Mouse (Mus musculus): Measurements from ENCODE around the gene Vwa8. TPM values are rescaled to one million over a fixed set of nuclear protein-coding genes. Genes with fewer than 3 reads are reported as not detected.
A peak's percentile ranks its signal among the peaks of the same experiment; 100 is the strongest.

Gene Vwa8
- total RNA-seq, 2 experiments from 2014 or later, result 29.4 to 31.0 TPM

DNA sequence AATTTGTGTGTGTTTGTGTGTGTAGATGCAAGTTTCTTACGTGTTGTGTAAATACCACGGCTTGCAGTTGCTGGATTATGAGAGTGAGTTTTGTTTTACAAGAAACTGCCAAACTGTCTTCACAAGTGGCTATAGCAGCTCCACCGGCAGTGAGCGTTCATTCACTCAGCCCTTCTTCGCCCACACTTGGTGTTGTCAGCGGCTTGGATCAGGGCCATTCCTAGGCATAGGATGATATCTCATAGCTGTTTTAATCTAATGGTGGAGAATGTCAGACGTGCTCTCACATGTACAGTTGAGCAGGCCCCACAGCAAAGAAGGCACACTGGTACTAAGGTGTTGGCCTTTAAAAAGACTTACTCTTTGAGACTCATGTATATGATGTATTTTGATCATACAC lies 328.9 kb downstream of the Vwa8 start:
- Histone ChIP-seq H3K27ac (no peak overlapping the region), H3K4me3 (no peak overlapping the region)
- DNase-seq (ENCODE audit: low spot score in 2 of 2), result no peak
- TF ChIP-seq CTCF (conservative IDR thresholded peaks at IDR 0.05), result no peak

DNA sequence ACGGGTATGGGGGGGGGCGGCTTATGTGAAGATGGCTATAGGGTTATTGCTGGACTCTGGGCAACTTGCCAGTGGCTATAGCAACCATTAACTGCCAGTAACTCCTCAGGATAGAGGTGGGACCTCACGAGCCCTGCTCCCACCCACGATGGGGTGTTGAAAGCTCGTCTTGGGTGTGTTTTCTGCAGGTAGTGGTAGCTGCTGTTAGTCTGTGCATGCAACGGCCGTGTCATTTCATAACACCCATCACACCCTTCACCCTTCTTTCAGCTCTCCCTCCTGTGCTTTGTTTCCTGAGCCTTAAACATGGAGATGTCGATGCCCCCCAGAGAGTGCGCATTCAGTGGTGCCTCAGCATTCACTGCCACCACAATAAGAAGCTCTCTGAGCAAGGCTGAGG lies 329.4 kb downstream of the Vwa8 start:
- no peak for DNase-seq (ENCODE audit: low spot score in 2 of 2)
- no peak for TF ChIP-seq CTCF (conservative IDR thresholded peaks at IDR 0.05)
- no peak overlapping the region for H3K27ac ChIP-seq
- no peak overlapping the region for H3K4me3 ChIP-seq

DNA sequence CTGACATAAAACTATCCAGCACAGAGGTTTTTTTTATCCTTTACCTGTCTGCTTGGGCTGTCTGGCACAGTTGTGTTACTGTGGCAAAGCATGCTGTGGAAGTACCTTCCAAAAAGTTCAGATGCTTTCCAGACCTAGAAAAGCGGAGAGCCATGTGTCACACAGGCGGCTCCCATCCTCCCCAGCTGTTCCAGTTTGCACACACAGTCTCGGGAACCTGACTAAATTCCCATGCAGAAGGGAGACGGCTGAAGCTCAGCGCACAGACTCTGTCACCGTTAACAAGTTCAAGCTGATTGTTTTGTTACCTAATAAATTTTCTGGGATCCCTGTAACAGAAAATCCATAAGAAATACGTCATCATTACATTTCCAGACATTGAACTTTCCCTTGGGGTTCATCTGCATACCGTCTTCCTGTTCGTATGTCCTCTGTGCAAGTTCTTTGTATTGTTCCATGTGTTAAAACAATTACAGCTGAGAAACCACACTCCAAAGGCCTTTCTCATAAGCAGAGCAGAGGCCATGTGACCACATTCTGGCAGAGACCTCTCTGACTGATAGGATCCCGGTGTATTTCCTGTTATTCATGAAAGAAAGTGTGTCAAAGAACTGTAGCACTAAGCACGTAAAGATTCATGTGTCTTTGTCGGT lies 331.4 kb downstream of the Vwa8 start:
- DNase-seq (ENCODE audit: low spot score in 2 of 2), result peak; percentile 32 to 33
- Histone ChIP-seq H3K4me3 (no peak overlapping the region), H3K27ac (no peak overlapping the region)
- no peak for TF ChIP-seq CTCF (conservative IDR thresholded peaks at IDR 0.05)

DNA sequence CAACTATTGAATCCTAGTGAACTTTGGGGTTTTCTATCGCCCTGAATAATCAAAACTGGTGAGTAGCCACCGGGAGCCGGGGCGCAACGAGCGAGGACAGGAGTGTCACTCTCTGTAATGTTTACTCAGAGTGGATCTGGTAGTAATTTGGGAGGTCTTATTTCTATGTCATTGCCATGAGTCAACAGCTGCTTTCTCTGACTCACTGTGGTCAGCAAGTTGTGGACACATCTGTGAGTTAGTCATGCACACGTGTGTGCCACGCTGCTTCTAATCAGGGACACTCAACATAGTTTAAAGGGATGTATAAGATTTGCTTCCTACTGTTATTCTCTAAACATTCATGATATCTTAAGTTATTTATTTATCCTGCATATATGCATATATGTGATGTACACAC lies 332.9 kb downstream of the Vwa8 start:
- H3K4me3 ChIP-seq, result no peak overlapping the region
- H3K27ac ChIP-seq, result no peak overlapping the region
- DNase-seq (ENCODE audit: low spot score in 2 of 2), result no peak
- TF ChIP-seq CTCF (conservative IDR thresholded peaks at IDR 0.05), result no peak

DNA sequence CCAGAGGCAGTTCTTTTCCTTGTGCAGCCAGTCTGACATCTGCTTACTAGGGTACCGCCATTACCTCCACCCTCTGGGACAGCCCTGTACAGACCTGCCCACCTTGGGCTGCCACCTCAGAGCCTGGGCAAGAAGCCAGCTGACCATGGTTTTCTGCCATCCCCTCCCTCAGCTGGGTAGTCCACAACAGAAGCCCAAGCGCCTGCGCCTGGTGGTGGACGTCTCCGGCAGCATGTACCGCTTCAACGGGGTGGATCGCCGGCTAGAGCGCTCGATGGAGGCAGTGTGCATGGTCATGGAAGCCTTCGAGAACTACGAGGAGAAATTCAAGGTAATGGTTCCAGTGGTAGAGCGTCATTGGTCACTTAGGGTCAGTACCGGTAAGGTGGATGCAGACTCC lies 333.9 kb downstream of the Vwa8 start:
- no peak for TF ChIP-seq CTCF (conservative IDR thresholded peaks at IDR 0.05)

DNA sequence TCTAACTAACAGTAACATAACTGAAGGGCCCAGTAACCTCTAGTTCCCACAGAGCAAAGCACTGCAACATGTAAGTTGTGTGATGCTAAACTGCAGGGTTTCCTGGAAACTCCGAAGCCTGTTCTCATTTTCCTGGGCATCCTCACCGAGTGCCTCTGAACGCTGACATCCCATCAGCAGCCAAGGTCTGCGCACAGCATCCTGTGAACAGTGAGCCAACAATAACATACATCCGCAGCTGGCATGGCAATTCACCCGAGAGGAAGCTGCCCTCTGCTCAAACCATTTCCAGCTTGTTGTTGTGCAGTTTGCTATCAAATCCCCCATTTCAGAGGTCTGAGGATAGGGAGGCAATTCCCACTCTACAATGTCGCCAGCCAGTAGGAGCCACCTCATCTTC lies 334.4 kb downstream of the Vwa8 start:
- no peak for TF ChIP-seq CTCF (conservative IDR thresholded peaks at IDR 0.05)
- Histone ChIP-seq H3K4me3 (no peak overlapping the region), H3K27ac (no peak overlapping the region)
- DNase-seq (ENCODE audit: low spot score in 2 of 2), result no peak

More for the DNA sequence above, 333.9 kb downstream of the Vwa8 start:
- DNase-seq (ENCODE audit: low spot score in 2 of 2), result no peak
- Histone ChIP-seq H3K4me3 (no peak overlapping the region), H3K27ac (no peak overlapping the region)

DNA sequence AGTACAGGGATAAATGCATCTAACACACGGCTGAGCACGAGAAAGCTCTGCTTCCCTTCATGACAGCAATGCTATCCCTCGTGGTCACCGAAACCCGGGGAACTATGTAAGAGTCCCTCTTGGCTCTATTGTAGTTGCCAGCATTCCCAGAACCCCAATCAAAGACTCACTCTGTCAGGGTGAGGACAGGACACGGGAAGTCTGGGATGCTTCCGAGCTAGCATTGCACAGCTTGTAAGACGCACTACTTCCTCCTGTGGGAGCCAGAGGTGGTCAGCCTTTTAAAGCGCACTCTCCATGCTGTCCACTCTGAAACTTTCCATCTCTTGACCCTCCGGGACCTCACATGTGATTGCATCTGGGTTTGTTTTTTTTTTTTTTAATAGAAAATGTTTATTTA lies 335.2 kb downstream of the Vwa8 start:
- H3K4me3 ChIP-seq, result no peak overlapping the region
- TF ChIP-seq CTCF (conservative IDR thresholded peaks at IDR 0.05), result no peak
- DNase-seq (ENCODE audit: low spot score in 2 of 2), result no peak
- peak overlapping the region; percentile 16; the same call in 1 of the 2 replicates for H3K27ac ChIP-seq

DNA sequence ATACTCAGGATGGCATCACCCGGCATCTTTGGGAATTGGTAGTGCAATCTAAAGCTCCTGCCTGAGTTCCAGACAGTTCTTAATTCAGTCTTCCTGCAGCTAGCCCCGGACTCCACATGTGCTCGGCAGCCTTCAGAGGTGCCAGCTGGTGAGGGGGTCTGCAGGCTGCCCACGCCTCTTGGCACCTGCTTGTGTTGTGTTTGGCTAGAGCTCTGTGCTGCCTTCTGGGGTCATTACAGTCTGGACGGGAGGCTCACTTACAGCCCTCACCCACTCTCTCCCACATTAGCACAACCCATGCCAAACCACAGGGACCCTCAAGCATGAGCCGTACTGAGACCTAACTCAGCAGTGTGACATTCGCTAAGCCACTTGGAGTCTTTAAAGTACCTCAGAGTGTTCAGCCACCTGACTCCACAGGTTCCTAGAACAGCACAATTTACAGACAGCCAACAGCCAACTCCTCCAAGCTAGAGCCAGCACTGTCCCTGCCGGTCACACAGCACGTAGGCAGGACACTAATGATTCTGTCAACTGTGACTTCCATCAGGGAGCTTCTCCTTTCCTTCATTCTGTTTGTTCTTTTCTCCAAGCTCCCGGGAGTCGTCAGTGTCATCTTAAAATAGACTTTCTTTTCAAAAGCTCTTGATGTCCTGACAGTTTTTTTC lies 336.3 kb downstream of the Vwa8 start:
- no peak for TF ChIP-seq CTCF (conservative IDR thresholded peaks at IDR 0.05)
- no peak for DNase-seq (ENCODE audit: low spot score in 2 of 2)
- Histone ChIP-seq H3K4me3 (no peak overlapping the region), H3K27ac (no peak overlapping the region; the same call in 1 of the 2 replicates)

DNA sequence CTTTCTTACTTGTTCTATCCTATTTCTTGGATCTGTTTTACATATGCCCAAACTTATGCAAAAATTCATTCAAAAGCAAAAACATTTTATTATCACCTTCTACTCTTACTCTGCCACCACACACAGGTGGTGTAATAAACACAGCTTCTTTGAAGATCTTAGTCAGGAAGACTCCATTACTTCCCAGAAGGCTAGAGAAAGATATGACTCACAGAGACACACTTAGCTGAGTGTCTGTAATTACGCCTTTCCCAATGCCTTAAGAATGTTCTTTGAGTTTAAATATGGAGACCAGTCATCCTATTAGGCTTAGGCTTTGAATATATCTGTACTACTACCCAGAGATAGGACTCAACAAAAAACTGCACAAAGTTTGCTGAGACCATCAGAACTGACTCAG lies 338.1 kb downstream of the Vwa8 start:
- no peak overlapping the region for H3K27ac ChIP-seq
- DNase-seq (ENCODE audit: low spot score in 2 of 2), result no peak
- TF ChIP-seq CTCF (conservative IDR thresholded peaks at IDR 0.05), result no peak
- no peak overlapping the region for H3K4me3 ChIP-seq

DNA sequence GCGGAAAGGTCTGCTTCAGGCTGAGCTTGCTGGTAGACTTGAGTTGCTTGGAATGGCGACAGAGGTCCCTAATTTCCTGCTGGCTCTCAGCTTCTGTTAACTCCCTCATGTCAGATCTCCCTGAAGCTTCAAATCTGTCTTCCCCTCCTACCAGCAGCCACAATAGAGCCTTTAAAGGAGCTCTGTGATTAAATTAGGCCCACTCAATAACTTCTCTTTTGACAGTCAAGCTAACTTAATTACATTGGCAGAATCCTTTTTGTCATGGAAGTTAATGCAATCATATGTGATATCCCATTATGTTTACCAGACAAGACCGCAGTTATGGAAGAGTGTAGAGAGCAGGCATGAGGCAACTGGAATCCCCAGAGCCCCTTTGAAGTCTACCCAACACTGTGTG lies 347.9 kb downstream of the Vwa8 start:
- no peak overlapping the region for H3K27ac ChIP-seq
- no peak for TF ChIP-seq CTCF (conservative IDR thresholded peaks at IDR 0.05)
- DNase-seq (ENCODE audit: low spot score in 2 of 2), result no peak
- no peak overlapping the region for H3K4me3 ChIP-seq

DNA sequence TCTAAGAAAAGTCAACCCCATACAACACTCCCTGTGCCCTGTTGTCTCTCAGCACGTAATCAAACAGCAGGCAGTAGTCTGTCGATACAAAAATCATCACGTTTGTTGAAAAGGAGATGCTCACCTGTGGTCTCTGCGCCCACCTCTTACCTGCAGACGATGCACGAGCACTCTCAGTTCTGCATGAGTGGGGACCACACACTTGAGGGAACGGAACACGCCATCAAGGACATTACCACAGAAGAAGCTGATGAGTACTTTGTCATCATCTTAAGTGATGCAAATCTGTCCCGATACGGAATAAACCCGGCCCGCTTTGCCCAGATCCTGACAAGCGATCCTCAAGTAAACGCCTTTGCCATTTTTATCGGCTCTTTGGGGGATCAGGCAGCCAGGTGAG lies 349.2 kb downstream of the Vwa8 start:
- DNase-seq (ENCODE audit: low spot score in 2 of 2), result no peak
- TF ChIP-seq CTCF (conservative IDR thresholded peaks at IDR 0.05), result no peak
- Histone ChIP-seq H3K4me3 (no peak overlapping the region), H3K27ac (no peak overlapping the region)

DNA sequence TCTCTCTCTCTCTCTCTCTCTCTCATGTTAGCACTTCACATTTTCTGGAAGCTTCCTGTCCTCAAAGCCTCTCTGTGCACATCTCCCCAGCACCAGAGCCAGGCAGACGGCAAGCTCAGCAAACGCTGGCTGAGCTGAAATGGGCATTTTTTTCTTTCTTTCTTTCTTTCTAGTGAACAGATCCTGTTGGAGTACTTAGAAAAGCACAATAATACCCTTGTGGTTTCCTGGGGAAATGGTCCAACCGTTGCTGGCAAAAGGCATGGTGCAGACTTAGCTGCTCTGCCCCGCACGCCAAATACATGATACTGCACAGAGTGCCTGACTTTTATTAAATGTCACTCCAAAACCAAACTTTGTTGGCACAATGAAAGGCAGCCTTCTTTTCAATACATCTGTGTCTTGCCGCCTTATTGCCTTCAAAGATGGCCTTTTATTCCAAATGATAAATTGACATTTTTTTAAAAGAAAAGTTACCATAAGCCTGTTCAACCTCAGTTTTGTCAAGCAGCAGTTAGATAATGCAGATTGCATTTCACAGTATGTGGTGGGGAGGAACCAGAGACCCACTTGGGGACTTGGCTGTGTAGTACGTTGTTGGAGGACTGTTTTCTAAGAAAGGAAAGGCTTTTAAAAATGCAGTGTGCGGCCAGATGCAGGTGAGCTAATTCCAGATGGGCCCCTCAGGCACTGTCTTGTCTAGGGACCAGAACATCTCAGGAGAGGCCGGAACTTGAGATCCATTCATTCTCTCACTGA lies 351.5 kb downstream of the Vwa8 start:
- DNase-seq (ENCODE audit: low spot score in 2 of 2), result peak in 1 of 2 experiments; percentile 60
- H3K27ac ChIP-seq, result peak overlapping the region; percentile 91
- TF ChIP-seq CTCF (conservative IDR thresholded peaks at IDR 0.05), result peak; percentile 66
- H3K4me3 ChIP-seq, result no peak overlapping the region

DNA sequence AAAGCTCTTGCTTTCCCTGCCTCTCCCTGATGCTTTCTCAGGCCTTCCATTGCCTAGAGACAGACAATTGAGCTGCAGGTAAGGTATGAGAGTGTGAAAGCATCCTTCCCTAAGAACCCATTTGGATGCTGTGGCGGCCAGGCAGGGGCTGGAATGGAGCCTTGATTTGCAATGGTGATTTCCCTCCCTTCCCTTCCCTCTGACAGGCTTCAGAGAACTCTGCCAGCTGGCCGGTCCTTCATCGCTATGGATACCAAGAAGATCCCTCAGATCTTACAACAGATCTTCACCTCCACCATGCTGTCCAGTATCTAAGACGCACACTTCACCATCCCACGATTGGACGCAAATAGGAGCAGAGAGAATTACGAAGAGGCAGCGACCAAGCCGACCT lies 352.0 kb downstream of the Vwa8 start:
- Histone ChIP-seq H3K4me3 (no peak overlapping the region), H3K27ac (peak overlapping the region; percentile 91)
- DNase-seq (ENCODE audit: low spot score in 2 of 2), result no peak
- TF ChIP-seq CTCF (conservative IDR thresholded peaks at IDR 0.05), result no peak
